26 mouse cellular contexts compared by ENCODE assay signal in genomic region chr16:91907158-91907557, GRCm38 (mm10).
DNase-seq lines count a peak whose midpoint lies in the region; ATAC-seq and TF ChIP-seq lines count a peak whose summit lies in the region.
"Had no signal": no experiment of that assay in that cellular context is flagged by ENCODE, and none has a peak within 500 bp of the region (broad histone marks: within the 10 kb centered on the region; RNA-seq: fewer than 3 reads in every experiment).

No protein-coding gene starts in this region.

- WGBS in forebrain, postnatal 0 days, result 43% methylated on average over 11 of the region's 11 CpGs

- TF ChIP-seq CTCF in brain, embryonic 14.5 days (IDR thresholded peaks at IDR 0.05; ENCODE audit: borderline replicate concordance, extremely low read depth, insufficient read depth, insufficient read length), result no peak
- no peak for TF ChIP-seq CTCF in forebrain, postnatal 0 days (IDR thresholded peaks at IDR 0.05; ENCODE audit: low read depth)

- no peak for TF ChIP-seq POLR2A in brain, embryonic 14.5 days (IDR thresholded peaks at IDR 0.05; ENCODE audit: borderline replicate concordance, extremely low read depth, insufficient read depth, insufficient read length, poor library complexity, severe bottlenecking)

- H3K9me3 ChIP-seq in forebrain, postnatal 0 days (ENCODE audit: low read length), result no peaks in the 10 kb centered on the region
- H3K9me3 ChIP-seq: kidney, embryonic 15.5 days; neural tube, embryonic 13.5 days had no signal

- H3K4me3 ChIP-seq in forebrain, postnatal 0 days (ENCODE audit: low read depth, low read length), result no peak overlapping the region
- H3K4me3 ChIP-seq: heart, adult 2 months; kidney, embryonic 15.5 days; megakaryocyte, embryonic 14.5 days; neural tube, embryonic 13.5 days had no signal

- H3K27me3 ChIP-seq in forebrain, postnatal 0 days (ENCODE audit: insufficient read depth, low read length), result no peaks in the 10 kb centered on the region
- H3K27me3 ChIP-seq: kidney, embryonic 15.5 days; neural tube, embryonic 13.5 days had no signal

- H3K4me1 ChIP-seq in forebrain, postnatal 0 days (ENCODE audit: insufficient read depth), result no peaks in the 10 kb centered on the region
- H3K4me1 ChIP-seq: kidney, embryonic 15.5 days; neural tube, embryonic 13.5 days had no signal

- ATAC-seq in forebrain, postnatal 0 days, result peak; percentile 76
- ATAC-seq: activated CD4-positive, CD25-positive, alpha-beta regulatory T cell, adult 4 months; hindbrain, postnatal 0 days; intestine, postnatal 0 days had no signal

- H3K36me3 ChIP-seq in forebrain, postnatal 0 days (ENCODE audit: insufficient read depth), result peaks cover 36% of the 10 kb centered on the region
- H3K36me3 ChIP-seq: G1E; kidney, embryonic 15.5 days had no signal

- intact Hi-C loops in left cerebral cortex, postnatal 14 days (cut with DNase I), result no loop called here

- DNase-seq in cerebellum, postnatal 25 days, result peak; percentile 53 to 71
- no peak for DNase-seq in cerebellum, adult 18-20 months
- peak; percentile 50 to 57 for DNase-seq in left cerebral cortex, postnatal 14 days (ENCODE audit: low spot score in 2 of 2)
- no peak for DNase-seq in left cerebral cortex, adult 9 months (ENCODE audit: low spot score in 2 of 2)
- peak; percentile 88 for DNase-seq in brain, embryonic 14.5 days (ENCODE audit: low read depth)
- DNase-seq in forebrain, postnatal 0 days, result peak; percentile 89
- no peak for DNase-seq in thymus, postnatal 14 days
- DNase-seq: adrenal gland, postnatal 14 days; cerebellum, adult 8-10 months; embryo, embryonic 11 days; gastrocnemius, postnatal 25 days; heart, adult 2 months; kidney, postnatal 4 days; lung, adult 18-20 months; lung, postnatal 14 days; midbrain, embryonic 14.5 days; thymus, postnatal 25 days had no signal

- no peak overlapping the region for H3K9ac ChIP-seq in forebrain, postnatal 0 days
- H3K9ac ChIP-seq: kidney, embryonic 15.5 days; neural tube, embryonic 13.5 days had no signal

- no peak overlapping the region for H3K4me2 ChIP-seq in forebrain, postnatal 0 days (ENCODE audit: low read depth)
- H3K4me2 ChIP-seq: kidney, embryonic 15.5 days; liver, embryonic 11.5 days; neural tube, embryonic 13.5 days had no signal

- H3K27ac ChIP-seq in forebrain, postnatal 0 days (ENCODE audit: low read depth, low read length), result peak overlapping the region; percentile 90
- H3K27ac ChIP-seq: heart, adult 2 months; hindbrain, postnatal 0 days; kidney, embryonic 15.5 days; neural tube, embryonic 13.5 days; stomach, postnatal 0 days had no signal

Comparison
In these comparisons a context has a peak if more than half of its experiments do, and no peak if none do; other contexts are left out.
1. DNase-seq: peak in cerebellum, postnatal 25 days (2 of 2), left cerebral cortex, postnatal 14 days (2 of 2), brain, embryonic 14.5 days (single experiment) and forebrain, postnatal 0 days (single experiment); none in cerebellum, adult 18-20 months (0 of 2), left cerebral cortex, adult 9 months (0 of 2) and thymus, postnatal 14 days (single experiment).